9 mouse cellular contexts compared by ENCODE assay signal in genomic region chr3:122704209-122704608, GRCm38 (mm10). TPM values are rescaled to one million over a fixed set of nuclear protein-coding genes. Genes with fewer than 3 reads are reported as not detected.
DNase-seq lines count a peak whose midpoint lies in the region; ATAC-seq and TF ChIP-seq lines count a peak whose summit lies in the region.
"Had no signal": no experiment of that assay in that cellular context is flagged by ENCODE, and none has a peak within 500 bp of the region (broad histone marks: within the 10 kb centered on the region; RNA-seq: fewer than 3 reads in every experiment).

No protein-coding gene starts in this region.

- no peak overlapping the region for H3K4me3 ChIP-seq in kidney, embryonic 14.5 days (ENCODE audit: low read length)
- no peak overlapping the region for H3K4me3 ChIP-seq in liver, embryonic 12.5 days
- H3K4me3 ChIP-seq in layer of hippocampus, adult 2 months = no peak overlapping the region
- H3K4me3 ChIP-seq: limb, embryonic 13.5 days had no signal

- TF ChIP-seq CTCF in layer of hippocampus, adult 2 months (conservative IDR thresholded peaks at IDR 0.05) = no peak

- H3K9me3 ChIP-seq in kidney, embryonic 14.5 days (ENCODE audit: control insufficient read depth, low read length) = no peaks in the 10 kb centered on the region
- H3K9me3 ChIP-seq in liver, embryonic 12.5 days (replicated peaks) = no peaks in the 10 kb centered on the region
- H3K9me3 ChIP-seq: limb, embryonic 13.5 days had no signal

- H3K4me1 ChIP-seq in kidney, embryonic 14.5 days (ENCODE audit: control insufficient read depth, insufficient read depth, low read length) = no peaks in the 10 kb centered on the region
- no peaks in the 10 kb centered on the region for H3K4me1 ChIP-seq in liver, embryonic 12.5 days
- H3K4me1 ChIP-seq: limb, embryonic 13.5 days had no signal

- peak; percentile 55 for ATAC-seq in kidney, embryonic 14.5 days (ENCODE audit: low FRiP score, low TSS enrichment)
- peak; percentile 98 for ATAC-seq in common myeloid progenitor, adult 5-6 weeks (replicated peaks; ENCODE audit: low read depth, poor library complexity, severe bottlenecking)
- peak; percentile 76 for ATAC-seq in liver, embryonic 12.5 days

- no peak overlapping the region for H3K4me2 ChIP-seq in kidney, embryonic 14.5 days (replicated peaks; ENCODE audit: low read depth, low read length)
- H3K4me2 ChIP-seq in liver, embryonic 12.5 days = no peak overlapping the region
- H3K4me2 ChIP-seq: limb, embryonic 13.5 days had no signal

- DNase-seq in kidney, adult 9 months = no peak
- DNase-seq in mesoderm, embryonic 11.5 days (ENCODE audit: low read depth, low spot score) = peak; percentile 29
- no peak for DNase-seq in layer of hippocampus, adult 8-10 months (ENCODE audit: low spot score in 2 of 2)
- no peak for DNase-seq in right cerebral cortex, adult 2 months (ENCODE audit: low spot score in 2 of 2)
- no peak for DNase-seq in layer of hippocampus, adult 2 months (ENCODE audit: low spot score in 2 of 2)

- no peak overlapping the region for H3K27ac ChIP-seq in kidney, embryonic 14.5 days (ENCODE audit: low read depth, low read length)
- H3K27ac ChIP-seq in liver, embryonic 12.5 days = no peak overlapping the region
- H3K27ac ChIP-seq in layer of hippocampus, adult 2 months = no peak overlapping the region
- H3K27ac ChIP-seq: limb, embryonic 13.5 days had no signal

- WGBS in kidney, embryonic 14.5 days = 35% methylated on average over 6 of the region's 6 CpGs
- 18% methylated on average over 6 of the region's 6 CpGs for WGBS in liver, embryonic 12.5 days (ENCODE audit: insufficient replicate concordance)

- no peak overlapping the region for H3K9ac ChIP-seq in kidney, embryonic 14.5 days (ENCODE audit: low read depth, low read length)
- no peak overlapping the region for H3K9ac ChIP-seq in liver, embryonic 12.5 days
- H3K9ac ChIP-seq: limb, embryonic 13.5 days had no signal

- H3K36me3 ChIP-seq in kidney, embryonic 14.5 days (ENCODE audit: control insufficient read depth, insufficient read depth, low read length) = no peaks in the 10 kb centered on the region
- no peaks in the 10 kb centered on the region for H3K36me3 ChIP-seq in liver, embryonic 12.5 days
- H3K36me3 ChIP-seq: limb, embryonic 13.5 days had no signal

- H3K27me3 ChIP-seq in kidney, embryonic 14.5 days (ENCODE audit: control insufficient read depth, insufficient read depth, low read length) = no peaks in the 10 kb centered on the region
- no peaks in the 10 kb centered on the region for H3K27me3 ChIP-seq in liver, embryonic 12.5 days (replicated peaks)
- H3K27me3 ChIP-seq: limb, embryonic 13.5 days had no signal

RNA-seq across cellular contexts. Expression of gene Pde5a, which starts 24.5 kb away (rescaled TPM):
- 5.7 and 7.4 TPM in 2 replicates for polyA plus RNA-seq in kidney, embryonic 14.5 days (2014; fragmentation: Nextera tagmentation; extraction: Ambion mirVana)
- total RNA-seq in common myeloid progenitor, adult 5-6 weeks (2017) = 7.1 and 10.1 TPM in 2 replicates
- 2.6 and 2.9 TPM in 2 replicates for polyA plus RNA-seq in liver, embryonic 12.5 days (2016; fragmentation: Nextera tagmentation; extraction: Ambion mirVana)
- total RNA-seq in layer of hippocampus, adult 8-10 months (2022) = 10 to 100 TPM; 10.3 to 17.1 (median 12.9) TPM
- total RNA-seq in layer of hippocampus, adult 2 months (2021) = 10 to 100 TPM; 14.8 to 16.7 TPM
